Mouse (Mus musculus) liver, embryonic 14.5 days (tissue): Measurements from ENCODE around the gene Nrxn2. TPM values are rescaled to one million over a fixed set of nuclear protein-coding genes. Genes with fewer than 3 reads are reported as not detected.
A peak's percentile ranks its signal among the peaks of the same experiment; 100 is the strongest.

ENCODE experiments used
- ATAC-seq: fragments of 200-750 bp; cut with Nextera tagmentation; 2 replicates; pipeline ENCODE4 v1.8.0; 2017; ENCODE audit warnings: moderate number of reproducible peaks, mild to moderate bottlenecking, moderate library complexity; ENCODE audit not compliant: insufficient read depth
- DNase-seq, 3 experiments: peaks; one replicate each; pipeline ENCODE4 v3.0.0-alpha.2; 2012 to 2013; ENCODE audit warnings: low read depth in 3 of 3, low spot score in 3 of 3
- H3K27ac ChIP-seq: fragments of 300-500 bp; sonication (generic); 2 replicates; pipeline ENCODE4 v1.5.1; 2014; ENCODE audit warnings: moderate library complexity, mild to moderate bottlenecking, control low read depth, inconsistent platforms
- H3K27me3 ChIP-seq: fragments of 300-500 bp; sonication (generic); 2 replicates; pipeline ENCODE4 v1.6.1; 2014; ENCODE audit warnings: mild to moderate bottlenecking, low read length, moderate library complexity; ENCODE audit not compliant: control insufficient read depth, insufficient read depth
- H3K36me3 ChIP-seq: fragments of 300-500 bp; sonication (generic); replicated peaks from 2 replicates; pipeline ENCODE4 v1.6.1; 2014; ENCODE audit warnings: low read depth; ENCODE audit not compliant: control insufficient read depth, insufficient read depth
- H3K4me1 ChIP-seq, 2 experiments: fragments of 200-500 bp in 1 of 2; fragments of 300-500 bp in 1 of 2; sonication (generic) in 1 of 2; replicated peaks; 2 replicates each; pipeline ENCODE4 v1.6.1; 2012 to 2014; ENCODE audit warnings: antibody characterized with exemption in 1 of 2, inconsistent platforms in 1 of 2, low read length in 1 of 2; ENCODE audit not compliant: control insufficient read depth in 2 of 2, insufficient read depth in 2 of 2
- H3K4me2 ChIP-seq: fragments of 300-500 bp; sonication (generic); 2 replicates; pipeline ENCODE4 v1.6.1; 2014; ENCODE audit warnings: low read depth, mild to moderate bottlenecking, control low read depth, moderate library complexity
- H3K4me3 ChIP-seq, 2 experiments: fragments of 200-500 bp in 1 of 2; fragments of 300-500 bp in 1 of 2; sonication (generic) in 1 of 2; 2 replicates each; pipeline ENCODE4 v1.5.1; 2012 to 2014; ENCODE audit warnings: low read depth in 2 of 2, low read length in 2 of 2, mild to moderate bottlenecking in 2 of 2, control low read depth in 1 of 2, inconsistent platforms in 1 of 2, moderate library complexity in 1 of 2; ENCODE audit not compliant: insufficient read depth in 1 of 2
- H3K9ac ChIP-seq: fragments of 300-500 bp; sonication (generic); replicated peaks from 2 replicates; pipeline ENCODE4 v1.6.1; 2014; ENCODE audit warnings: mild to moderate bottlenecking, control low read depth, moderate library complexity
- H3K9me3 ChIP-seq: fragments of 300-500 bp; sonication (generic); 2 replicates; pipeline ENCODE4 v1.6.1; 2016; ENCODE audit warnings: low read length, mixed read lengths; ENCODE audit not compliant: control insufficient read depth
- CTCF ChIP-seq: IDR thresholded peaks from 2 replicates; pipeline ENCODE4 v1.5.1; 2016; ENCODE audit warnings: antibody characterized with exemption, low read depth, control low read depth
- EP300 ChIP-seq: IDR thresholded peaks from 2 replicates; pipeline ENCODE4 v1.6.1; 2016; ENCODE audit warnings: antibody characterized with exemption, low read depth
- whole genome bisulfite sequencing: fragments of 180-500 bp; shearing (Covaris S2); extraction: QIAGEN DNeasy Blood & Tissue Kit; methylation state at CpG from one replicate; pipeline ENCODE4 v1.1.7; 2014; ENCODE audit not compliant: insufficient replicate concordance; 5-methylcytosine and 5-hydroxymethylcytosine counted together
- polyA plus RNA-seq, 2 experiments: library from polyadenylated mRNA; depleted of rRNA in 1 of 2; stranded (reverse) in 1 of 2; unstranded in 1 of 2; fragments of >200 nt; fragmentation: Nextera tagmentation in 1 of 2; extraction: Ambion mirVana in 1 of 2; gene quantifications; 2 replicates each; pipeline versions ENCODE4 v1.2.1 to v1.2.3; 2012 to 2014

The Nrxn2 gene
- polyA plus RNA-seq, 2 experiments: 0.27 to 0.46 TPM

DNA sequence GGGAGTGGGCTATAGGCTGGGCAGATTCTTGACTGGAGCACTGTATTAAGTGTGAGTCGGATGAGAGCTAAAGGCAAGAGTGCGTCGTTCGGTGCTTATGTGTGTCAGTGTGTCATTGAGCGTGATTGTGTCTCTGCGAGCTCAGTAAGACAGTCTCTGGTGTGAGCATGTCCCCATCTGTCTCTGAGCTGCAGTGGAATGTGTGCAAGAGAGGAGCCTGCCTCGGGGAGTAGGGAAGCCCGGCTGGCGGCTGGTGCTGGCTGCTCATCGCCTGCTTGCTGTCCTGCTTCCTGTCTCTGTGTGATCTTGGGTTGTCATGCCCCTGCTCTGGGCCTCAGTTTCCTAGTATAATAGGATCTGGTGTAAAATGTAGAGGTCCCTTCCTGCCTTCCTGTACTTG lies 24.5 kb downstream of the Nrxn2 start:
- Histone ChIP-seq H3K27ac (no peak overlapping the region), H3K4me1 (0 out of 4 replicates have a peak, but pooled peaks cover 0 to 1% of the 10 kb centered on the region in 2 experiments), H3K27me3 (no peaks in the 10 kb centered on the region; the same call in 1 of the 2 replicates), H3K9ac (no peak overlapping the region), H3K4me2 (no peak overlapping the region), H3K4me3 (no peak overlapping the region), H3K36me3 (no peaks in the 10 kb centered on the region), H3K9me3 (no peaks in the 10 kb centered on the region)
- no peak for ATAC-seq
- no peak for DNase-seq
- WGBS: 61% methylated on average over 10 of the region's 10 CpGs
- no peak for TF ChIP-seq EP300
- no peak for TF ChIP-seq CTCF

- TF ChIP-seq CTCF: no peak
- TF ChIP-seq EP300: no peak
- no peak overlapping the region for H3K27ac ChIP-seq
- no peak for DNase-seq
These were observed 27.4 kb downstream of the Nrxn2 start for GRCm38 (mm10) chr19:6445761-6446423.

GRCm38 (mm10) chr19:6446736-6447437 lies 28.4 kb downstream of the Nrxn2 start:
- H3K9me3 ChIP-seq: no peaks in the 10 kb centered on the region
- 58% methylated on average over 7 of the region's 7 CpGs for WGBS
- no peak overlapping the region for H3K9ac ChIP-seq
- H3K27ac ChIP-seq: no peak overlapping the region
- H3K27me3 ChIP-seq: no peaks in the 10 kb centered on the region; the same call in 1 of the 2 replicates
- TF ChIP-seq CTCF (no peak), EP300 (no peak)
- no peak overlapping the region for H3K4me3 ChIP-seq
- no peaks in the 10 kb centered on the region for H3K36me3 ChIP-seq
- peaks cover 4 to 7% of the 10 kb centered on the region in 2 experiments; a peak in 3 of 4 replicates for H3K4me1 ChIP-seq
- DNase-seq (no peak), ATAC-seq (no peak)
- H3K4me2 ChIP-seq: no peak overlapping the region

More at GRCm38 (mm10) chr19:6445761-6446423, 27.4 kb downstream of the Nrxn2 start:
- H3K9me3 ChIP-seq: no peaks in the 10 kb centered on the region
- no peak for ATAC-seq
- peaks cover 4 to 7% of the 10 kb centered on the region in 2 experiments; a peak in 3 of 4 replicates for H3K4me1 ChIP-seq
- H3K27me3 ChIP-seq: no peaks in the 10 kb centered on the region; the same call in 1 of the 2 replicates
- WGBS: 54% methylated on average over 10 of the region's 10 CpGs
- H3K9ac ChIP-seq: no peak overlapping the region
- no peaks in the 10 kb centered on the region for H3K36me3 ChIP-seq
- H3K4me3 ChIP-seq: no peak overlapping the region
- no peak overlapping the region for H3K4me2 ChIP-seq

DNA sequence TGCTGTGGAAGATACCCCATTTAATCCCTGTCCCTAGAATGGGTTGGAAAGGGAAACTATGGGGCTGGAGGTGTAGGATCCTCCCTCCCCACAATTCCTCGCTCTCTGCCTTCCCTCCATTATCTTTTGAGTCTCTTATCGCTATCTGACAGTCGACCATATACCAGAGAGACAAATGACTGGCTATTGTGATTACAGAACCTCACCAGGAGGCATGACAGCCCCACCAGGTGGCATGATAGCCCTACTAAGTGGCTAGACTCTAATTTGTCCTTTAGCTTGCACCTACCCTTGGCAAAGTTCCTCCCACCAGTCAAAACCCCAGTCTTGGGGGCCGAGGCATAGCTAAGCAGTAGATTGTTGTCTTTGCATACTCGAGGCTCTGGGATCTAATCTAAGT lies 30.2 kb downstream of the Nrxn2 start:
- peak overlapping the region; percentile 6 to 46 for H3K4me3 ChIP-seq
- DNase-seq (peak; percentile 28 to 40 (median 30)), ATAC-seq (peak; percentile 61; the same call in 1 of the 2 replicates)
- no peaks in the 10 kb centered on the region; the same call in 1 of the 2 replicates for H3K27me3 ChIP-seq
- 12% methylated on average over 5 of the region's 5 CpGs for WGBS
- TF ChIP-seq EP300 (peak; percentile 75), CTCF (0 out of 2 replicates have a peak, but pooled peaks have one; percentile 14)
- H3K4me1 ChIP-seq: peaks cover 4 to 7% of the 10 kb centered on the region in 2 experiments; a peak in 3 of 4 replicates
- peak overlapping the region; percentile 14; the same call in 1 of the 2 replicates for H3K9ac ChIP-seq
- no peaks in the 10 kb centered on the region for H3K9me3 ChIP-seq
- H3K4me2 ChIP-seq: peak overlapping the region; percentile 62
- H3K27ac ChIP-seq: no peak overlapping the region
- H3K36me3 ChIP-seq: no peaks in the 10 kb centered on the region

GRCm38 (mm10) chr19:6449841-6450240 lies 31.3 kb downstream of the Nrxn2 start:
- H3K9me3 ChIP-seq: no peaks in the 10 kb centered on the region
- no peak overlapping the region for H3K27ac ChIP-seq
- DNase-seq (no peak), ATAC-seq (no peak)
- TF ChIP-seq EP300 (no peak), CTCF (no peak)
- no peaks in the 10 kb centered on the region for H3K36me3 ChIP-seq
- peaks cover 4 to 7% of the 10 kb centered on the region in 2 experiments; a peak in 3 of 4 replicates for H3K4me1 ChIP-seq
- no peak overlapping the region for H3K4me2 ChIP-seq
- no peak overlapping the region for H3K9ac ChIP-seq
- 62% methylated on average over 7 of the region's 7 CpGs for WGBS
- no peak overlapping the region for H3K4me3 ChIP-seq
- no peaks in the 10 kb centered on the region; the same call in 1 of the 2 replicates for H3K27me3 ChIP-seq
